Comparison of ENCODE assay signal across 8 mouse cellular contexts in the genomic region with DNA sequence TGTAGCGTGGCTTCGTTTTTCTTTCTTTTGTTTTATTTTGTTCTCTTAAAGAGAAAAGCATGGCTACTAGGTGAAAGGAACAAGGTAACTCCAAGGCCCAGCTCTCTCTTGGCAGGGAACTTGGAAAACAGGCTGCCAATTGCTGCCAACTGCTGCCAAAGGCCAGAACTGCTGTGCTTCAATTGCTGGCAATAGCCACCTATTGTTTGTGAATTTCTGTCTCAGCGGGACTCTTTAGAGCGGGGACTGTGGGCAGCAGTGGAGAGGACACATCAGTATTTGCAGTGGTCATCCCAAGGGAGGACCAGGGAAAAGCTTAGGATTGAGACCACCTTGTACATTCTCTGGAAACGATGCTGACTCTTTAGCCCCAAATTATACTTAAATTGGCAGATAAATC.
A peak's percentile ranks its signal among the peaks of the same experiment; 100 is the strongest.
DNase-seq lines count a peak whose midpoint lies in the region; ATAC-seq and TF ChIP-seq lines count a peak whose summit lies in the region.

No protein-coding gene starts in this region.

- no peak overlapping the region for H3K4me2 ChIP-seq in intestine, postnatal 0 days (replicated peaks; ENCODE audit: low read depth)

- no peak for ATAC-seq in intestine, postnatal 0 days

- no peak overlapping the region for H3K4me3 ChIP-seq in intestine, postnatal 0 days (ENCODE audit: low read depth, low read length)

- intact Hi-C loops in left cerebral cortex, postnatal 4 days (cut with DNase I) = no loop called here

- peak; percentile 75 for DNase-seq in left cerebral cortex, postnatal 4 days
- DNase-seq in left cerebral cortex, adult 11 months (ENCODE audit: low spot score) = no peak
- peak; percentile 57 to 61 for DNase-seq in adrenal gland, postnatal 36 days
- DNase-seq in cerebellum, adult 9-11 months = peak; percentile 71
- peak; percentile 15 for DNase-seq in kidney, postnatal 10 days
- DNase-seq in embryo, embryonic 10.5 days (ENCODE audit: low spot score) = no peak
- no peak for DNase-seq in MN1 (ENCODE audit: low spot score)

- 75% methylated on average over 5 of the region's 5 CpGs for WGBS in intestine, postnatal 0 days

- no peak overlapping the region for H3K27ac ChIP-seq in intestine, postnatal 0 days (ENCODE audit: low read depth, low read length)

- no peaks in the 10 kb centered on the region for H3K27me3 ChIP-seq in intestine, postnatal 0 days (replicated peaks; ENCODE audit: control insufficient read depth, insufficient read depth, low read length)

- no peaks in the 10 kb centered on the region for H3K36me3 ChIP-seq in intestine, postnatal 0 days (ENCODE audit: control insufficient read depth, insufficient read depth)

- H3K4me1 ChIP-seq in intestine, postnatal 0 days (replicated peaks; ENCODE audit: control insufficient read depth, insufficient read depth, low read length) = no peaks in the 10 kb centered on the region

- no peak for TF ChIP-seq CTCF in intestine, postnatal 0 days (IDR thresholded peaks at IDR 0.05; ENCODE audit: low read depth)

- H3K9ac ChIP-seq in intestine, postnatal 0 days (ENCODE audit: low read depth, low read length) = no peak overlapping the region

- no peaks in the 10 kb centered on the region for H3K9me3 ChIP-seq in intestine, postnatal 0 days (ENCODE audit: control insufficient read depth)

Comparison
In these comparisons a context has a peak if more than half of its experiments do, and no peak if none do; other contexts are left out.
1. DNase-seq: peak in left cerebral cortex, postnatal 4 days (single experiment), adrenal gland, postnatal 36 days (2 of 2), cerebellum, adult 9-11 months (single experiment) and kidney, postnatal 10 days (single experiment); none in left cerebral cortex, adult 11 months (single experiment), embryo, embryonic 10.5 days (single experiment) and MN1 (single experiment).